Mouse (Mus musculus) testis, adult 2 months (tissue): Measurements from ENCODE around the gene Trim25. TPM values are rescaled to one million over a fixed set of nuclear protein-coding genes. Genes with fewer than 3 reads are reported as not detected.
"Not testable (repeated sequence)": the region's sequence is repeated elsewhere in the genome, so short reads cannot be mapped to it uniquely, and the experiment has no call there.

Experiments used
- H3K27ac ChIP-seq: fragments of 200-500 bp; 2 replicates; pipeline ENCODE4 v1.5.1; 2012; ENCODE audit warnings: low read depth, low read length; ENCODE audit not compliant: control insufficient read depth, insufficient read depth
- H3K27me3 ChIP-seq: fragments of 200-500 bp; 2 replicates; pipeline ENCODE4 v1.6.1; 2012; ENCODE audit warnings: mild to moderate bottlenecking, low read length, moderate library complexity; ENCODE audit not compliant: control insufficient read depth, insufficient read depth
- H3K36me3 ChIP-seq: fragments of 200-500 bp; 2 replicates; pipeline ENCODE4 v1.6.1; 2012; ENCODE audit warnings: mild to moderate bottlenecking, low read length; ENCODE audit not compliant: control insufficient read depth, insufficient read depth
- H3K4me1 ChIP-seq: fragments of 200-500 bp; 2 replicates; pipeline ENCODE4 v1.6.1; 2012; ENCODE audit warnings: low read length; ENCODE audit not compliant: control insufficient read depth, insufficient read depth
- H3K4me3 ChIP-seq: fragments of 200-500 bp; 2 replicates; pipeline ENCODE4 v1.5.1; 2012; ENCODE audit warnings: low read depth, mild to moderate bottlenecking, low read length, moderate library complexity, mixed read lengths; ENCODE audit not compliant: control insufficient read depth
- CTCF ChIP-seq: fragments of 200-500 bp; IDR thresholded peaks from 2 replicates; pipeline ENCODE4 v1.5.1; 2012; ENCODE audit warnings: low read depth, mild to moderate bottlenecking, inconsistent platforms, low read length, moderate library complexity; ENCODE audit not compliant: control insufficient read depth, insufficient read depth, insufficient replicate concordance
- POLR2A ChIP-seq: fragments of 200-500 bp; IDR thresholded peaks from 2 replicates; pipeline ENCODE4 v1.6.1; 2012; ENCODE audit warnings: low read depth, mild to moderate bottlenecking, inconsistent platforms, low read length, moderate library complexity; ENCODE audit not compliant: control insufficient read depth
- polyA plus RNA-seq: library from polyadenylated mRNA; depleted of rRNA; stranded (reverse); fragments of >200 nt; gene quantifications from 2 replicates; pipeline ENCODE4 v1.2.3, GENCODE M21; 2012

Trim25 gene
- polyA plus RNA-seq, 1 experiment, result 4.3 TPM

GRCm38 (mm10) chr11:89043046-89043445 is 43.9 kb downstream of the Trim25 start:
- Histone ChIP-seq H3K4me1 (no peaks in the 10 kb centered on the region), H3K27ac (no peak overlapping the region), H3K36me3 (peaks cover 6% of the 10 kb centered on the region; the same call in 1 of the 2 replicates), H3K27me3 (no peaks in the 10 kb centered on the region), H3K4me3 (no peak overlapping the region)
- TF ChIP-seq CTCF, result no peak
- no peak for TF ChIP-seq POLR2A

- H3K4me1 ChIP-seq, H3K27me3 ChIP-seq, H3K36me3 ChIP-seq, H3K27ac ChIP-seq, H3K4me3 ChIP-seq: not testable (repeated sequence)
These were observed 46.3 kb downstream of the Trim25 start for GRCm38 (mm10) chr11:89045501-89045900.

- Histone ChIP-seq H3K4me3 (no peak overlapping the region), H3K27me3 (no peaks in the 10 kb centered on the region), H3K27ac (no peak overlapping the region), H3K4me1 (no peaks in the 10 kb centered on the region), H3K36me3 (peaks cover 3% of the 10 kb centered on the region; the same call in 1 of the 2 replicates)
- TF ChIP-seq CTCF (no peak), POLR2A (no peak)
These were observed 46.8 kb downstream of the Trim25 start for GRCm38 (mm10) chr11:89046021-89046420.

GRCm38 (mm10) chr11:89051767-89052166 is 52.6 kb downstream of the Trim25 start:
- H3K36me3 ChIP-seq, result peaks cover 2% of the 10 kb centered on the region; the same call in 1 of the 2 replicates
- no peak overlapping the region for H3K27ac ChIP-seq
- no peaks in the 10 kb centered on the region for H3K4me1 ChIP-seq
- no peaks in the 10 kb centered on the region for H3K27me3 ChIP-seq
- H3K4me3 ChIP-seq, result no peak overlapping the region
- TF ChIP-seq POLR2A, result no peak
- no peak for TF ChIP-seq CTCF

GRCm38 (mm10) chr11:89055931-89056690 is 56.9 kb downstream of the Trim25 start:
- H3K36me3 ChIP-seq, result no peaks in the 10 kb centered on the region; the same call in 1 of the 2 replicates
- no peak overlapping the region for H3K27ac ChIP-seq
- peaks cover 10% of the 10 kb centered on the region for H3K4me1 ChIP-seq
- no peaks in the 10 kb centered on the region for H3K27me3 ChIP-seq
- no peak overlapping the region for H3K4me3 ChIP-seq
- TF ChIP-seq POLR2A, result no peak
- no peak for TF ChIP-seq CTCF

GRCm38 (mm10) chr11:89058515-89059270 is 59.5 kb downstream of the Trim25 start:
- no peaks in the 10 kb centered on the region for H3K27me3 ChIP-seq
- no peaks in the 10 kb centered on the region; the same call in 1 of the 2 replicates for H3K36me3 ChIP-seq
- peaks cover 12% of the 10 kb centered on the region for H3K4me1 ChIP-seq
- TF ChIP-seq CTCF (peak; percentile 29; the same call in 1 of the 2 replicates), POLR2A (no peak)
- H3K4me3 ChIP-seq, result peak overlapping the region; percentile 7; the same call in 1 of the 2 replicates
- no peak overlapping the region for H3K27ac ChIP-seq

- Histone ChIP-seq H3K4me1 (peaks cover 12% of the 10 kb centered on the region), H3K36me3 (no peaks in the 10 kb centered on the region), H3K27ac (peak overlapping the region; percentile 83), H3K4me3 (peak overlapping the region; percentile 85), H3K27me3 (no peaks in the 10 kb centered on the region)
- TF ChIP-seq POLR2A (no peak), CTCF (no peak)
These were observed 60.8 kb downstream of the Trim25 start for GRCm38 (mm10) chr11:89059919-89060422.
